Mouse (Mus musculus) heart, embryonic 11.5 days (tissue): ENCODE data around the gene Kctd12. TPM values are rescaled to one million over a fixed set of nuclear protein-coding genes. Genes with fewer than 3 reads are reported as not detected.

Experiments
- ATAC-seq: fragments of 200-750 bp; cut with Nextera tagmentation; replicated peaks from 2 replicates; pipeline ENCODE4 v1.8.0; 2017; ENCODE audit warnings: moderate library complexity; ENCODE audit not compliant: insufficient number of reproducible peaks, low FRiP score, low TSS enrichment
- H3K27ac ChIP-seq: fragments of 300-500 bp; sonication (generic); 2 replicates; pipeline ENCODE4 v1.5.1; 2014; ENCODE audit warnings: mild to moderate bottlenecking, low read depth, low read length
- H3K27me3 ChIP-seq: fragments of 300-500 bp; sonication (generic); 2 replicates; pipeline ENCODE4 v1.6.1; 2014; ENCODE audit warnings: mild to moderate bottlenecking, low read length, mixed read lengths; ENCODE audit not compliant: control insufficient read depth, insufficient read depth
- H3K36me3 ChIP-seq: fragments of 300-500 bp; sonication (generic); 2 replicates; pipeline ENCODE4 v1.6.1; 2014; ENCODE audit warnings: mild to moderate bottlenecking, low read length, moderate library complexity, mixed read lengths; ENCODE audit not compliant: control insufficient read depth, insufficient read depth
- H3K4me1 ChIP-seq: fragments of 300-500 bp; sonication (generic); 2 replicates; pipeline ENCODE4 v1.6.1; 2014; ENCODE audit warnings: low read length; ENCODE audit not compliant: control insufficient read depth, insufficient read depth
- H3K4me2 ChIP-seq: fragments of 300-500 bp; sonication (generic); 2 replicates; pipeline ENCODE4 v1.6.1; 2014; ENCODE audit warnings: mild to moderate bottlenecking, moderate library complexity
- H3K4me3 ChIP-seq: fragments of 300-500 bp; sonication (generic); 2 replicates; pipeline ENCODE4 v1.5.1; 2014; ENCODE audit warnings: low read depth, low read length
- H3K9ac ChIP-seq: fragments of 300-500 bp; sonication (generic); 2 replicates; pipeline ENCODE4 v1.6.1; 2014; ENCODE audit warnings: mild to moderate bottlenecking, low read depth, low read length, moderate library complexity
- H3K9me3 ChIP-seq: fragments of 300-500 bp; sonication (generic); replicated peaks from 2 replicates; pipeline ENCODE4 v1.6.1; 2016; ENCODE audit warnings: low read length; ENCODE audit not compliant: control insufficient read depth
- WGBS: fragments of 180-500 bp; shearing (Covaris S2); extraction: QIAGEN DNeasy Blood & Tissue Kit; methylation state at CpG from one replicate; pipeline ENCODE4 v1.1.7; 2014; ENCODE audit not compliant: insufficient replicate concordance; 5-methylcytosine and 5-hydroxymethylcytosine counted together
- polyA plus RNA-seq: library from polyadenylated mRNA; unstranded; fragments of >200 nt; fragmentation: Nextera tagmentation; extraction: Ambion mirVana; gene quantifications from 2 replicates; pipeline ENCODE4 v1.2.1, GENCODE M21; 2014

Gene Kctd12
- polyA plus RNA-seq, 1 experiment from 2014 or later: 5.6 TPM

DNA sequence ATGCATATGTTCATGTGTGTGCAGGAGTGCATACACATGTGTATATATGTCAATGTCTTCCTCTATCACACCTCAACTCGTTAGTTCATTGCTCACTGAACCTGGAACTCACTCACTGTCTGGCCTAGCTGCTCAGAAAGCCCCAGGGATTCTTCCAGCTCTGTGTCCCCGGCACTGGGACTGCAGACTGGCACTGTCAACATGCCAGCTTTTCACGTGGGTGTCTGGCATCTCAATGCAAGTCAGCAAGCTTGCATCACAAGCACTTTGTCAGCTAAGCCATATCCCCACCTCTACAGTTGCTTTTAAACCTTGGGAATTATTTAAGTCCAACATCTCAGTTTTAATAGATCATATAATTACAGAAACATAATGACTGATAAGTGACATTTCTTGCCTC lies 8.3 kb upstream of the Kctd12 start:
- Histone ChIP-seq H3K36me3 (no peaks in the 10 kb centered on the region), H3K4me2 (no peak overlapping the region), H3K27ac (no peak overlapping the region), H3K9me3 (no peaks in the 10 kb centered on the region), H3K27me3 (no peaks in the 10 kb centered on the region), H3K9ac (no peak overlapping the region), H3K4me3 (no peak overlapping the region), H3K4me1 (no peaks in the 10 kb centered on the region)
- WGBS: 63% methylated on average over 3 of the region's 3 CpGs
- ATAC-seq: no peak

DNA sequence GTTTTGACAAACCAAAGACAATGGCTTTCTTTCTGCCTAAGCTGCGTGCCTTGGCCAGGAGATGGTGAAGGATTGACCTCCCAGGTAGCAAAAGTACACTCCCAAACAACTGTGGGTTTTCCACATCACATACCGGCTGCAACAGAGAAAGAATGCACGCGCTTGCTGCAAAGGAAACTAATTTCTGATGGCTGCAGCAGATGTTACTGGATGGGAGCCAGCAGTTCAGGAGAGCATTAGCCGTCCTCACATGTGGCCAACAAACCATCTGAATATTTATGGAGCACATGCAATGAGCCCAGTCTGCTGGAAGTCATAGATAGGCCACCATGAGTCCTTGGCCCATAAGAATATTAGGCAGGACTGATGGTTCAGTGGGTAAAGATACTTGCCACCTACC lies 7.4 kb upstream of the Kctd12 start:
- no peak overlapping the region for H3K9ac ChIP-seq
- no peak for ATAC-seq
- no peak overlapping the region for H3K4me3 ChIP-seq
- WGBS: 65% methylated on average over 5 of the region's 5 CpGs
- H3K4me1 ChIP-seq: no peaks in the 10 kb centered on the region
- no peaks in the 10 kb centered on the region for H3K36me3 ChIP-seq
- H3K27me3 ChIP-seq: no peaks in the 10 kb centered on the region
- no peaks in the 10 kb centered on the region for H3K9me3 ChIP-seq
- no peak overlapping the region for H3K27ac ChIP-seq
- no peak overlapping the region for H3K4me2 ChIP-seq

DNA sequence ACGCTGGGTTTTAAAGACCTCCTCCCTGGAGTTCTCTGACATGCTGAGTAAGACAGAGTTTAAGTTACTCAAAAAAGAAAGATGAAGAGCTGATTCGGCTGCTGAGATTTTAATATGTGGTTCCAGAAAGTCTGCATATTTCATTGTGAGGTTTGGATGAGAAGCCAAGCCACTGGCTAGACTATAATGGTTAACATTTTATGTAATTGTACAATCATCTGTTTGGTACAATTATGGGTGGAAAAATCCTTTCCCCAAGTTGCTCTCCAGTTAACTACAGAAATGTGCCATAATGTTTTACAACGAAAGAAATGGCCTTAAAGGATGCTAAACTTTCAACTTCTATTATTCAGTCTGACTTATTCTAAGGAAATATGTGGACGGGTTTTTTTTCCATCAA lies 6.8 kb upstream of the Kctd12 start:
- no peak overlapping the region for H3K4me2 ChIP-seq
- H3K36me3 ChIP-seq: no peaks in the 10 kb centered on the region
- no peaks in the 10 kb centered on the region for H3K9me3 ChIP-seq
- 61% methylated on average over 4 of the region's 4 CpGs for WGBS
- H3K9ac ChIP-seq: no peak overlapping the region
- H3K4me3 ChIP-seq: no peak overlapping the region
- H3K4me1 ChIP-seq: no peaks in the 10 kb centered on the region
- ATAC-seq: no peak
- no peak overlapping the region for H3K27ac ChIP-seq
- no peaks in the 10 kb centered on the region for H3K27me3 ChIP-seq

DNA sequence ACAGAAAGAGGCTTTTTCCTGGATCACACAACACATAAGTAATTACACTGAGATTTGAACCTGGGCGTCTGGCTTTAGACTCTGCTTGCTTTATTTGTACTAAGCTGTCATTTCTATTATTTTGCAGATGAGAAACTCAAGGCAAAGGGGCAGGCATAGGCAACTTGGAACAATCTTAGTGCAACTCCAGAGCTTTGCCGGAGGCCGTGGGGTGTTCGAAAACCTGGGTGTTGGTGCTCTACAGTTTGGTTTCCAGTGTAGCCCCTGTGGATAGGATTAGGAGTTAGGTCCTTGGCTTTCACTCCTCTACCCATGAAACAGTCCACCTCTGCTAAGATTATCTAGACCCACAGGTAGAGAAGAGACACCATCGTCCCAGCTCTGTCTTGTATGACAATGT lies 5.2 kb upstream of the Kctd12 start:
- ATAC-seq: no peak
- WGBS: 88% methylated on average over 5 of the region's 5 CpGs

DNA sequence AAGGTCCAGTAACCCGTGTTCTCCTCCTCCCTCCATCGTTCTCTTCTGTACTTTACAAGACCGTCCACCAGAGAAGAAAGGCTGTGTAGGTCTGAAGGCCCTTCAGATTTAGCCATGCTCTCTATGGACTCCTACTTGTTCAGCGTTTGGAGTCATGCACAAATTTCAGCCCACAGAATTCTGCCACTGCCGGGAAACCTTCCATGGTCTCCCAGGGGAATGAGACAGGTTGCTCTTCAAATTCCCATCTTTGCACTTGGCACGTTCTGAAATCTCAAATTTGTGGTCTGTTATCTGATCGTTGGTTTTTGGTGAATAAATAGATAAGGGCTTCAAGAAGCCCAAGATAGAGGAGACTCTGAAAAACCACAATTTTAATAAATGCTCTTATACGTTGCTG lies 1.2 kb upstream of the Kctd12 start:
- 70% methylated on average over 8 of the region's 8 CpGs for WGBS
- H3K4me2 ChIP-seq: peak overlapping the region; percentile 97
- H3K9me3 ChIP-seq: no peaks in the 10 kb centered on the region
- ATAC-seq: no peak
- 0 out of 2 replicates have a peak overlapping the region, but pooled peaks have one; percentile 67 for H3K4me3 ChIP-seq
- H3K4me1 ChIP-seq: no peaks in the 10 kb centered on the region; the same call in 1 of the 2 replicates
- no peak overlapping the region for H3K9ac ChIP-seq
- no peaks in the 10 kb centered on the region for H3K27me3 ChIP-seq
- H3K36me3 ChIP-seq: no peaks in the 10 kb centered on the region
- no peak overlapping the region for H3K27ac ChIP-seq

More for the DNA sequence above, 5.2 kb upstream of the Kctd12 start:
- H3K36me3 ChIP-seq: no peaks in the 10 kb centered on the region
- H3K27ac ChIP-seq: no peak overlapping the region
- no peaks in the 10 kb centered on the region for H3K9me3 ChIP-seq
- no peaks in the 10 kb centered on the region for H3K27me3 ChIP-seq
- no peak overlapping the region for H3K9ac ChIP-seq
- H3K4me1 ChIP-seq: no peaks in the 10 kb centered on the region
- H3K4me2 ChIP-seq: no peak overlapping the region
- no peak overlapping the region for H3K4me3 ChIP-seq

DNA sequence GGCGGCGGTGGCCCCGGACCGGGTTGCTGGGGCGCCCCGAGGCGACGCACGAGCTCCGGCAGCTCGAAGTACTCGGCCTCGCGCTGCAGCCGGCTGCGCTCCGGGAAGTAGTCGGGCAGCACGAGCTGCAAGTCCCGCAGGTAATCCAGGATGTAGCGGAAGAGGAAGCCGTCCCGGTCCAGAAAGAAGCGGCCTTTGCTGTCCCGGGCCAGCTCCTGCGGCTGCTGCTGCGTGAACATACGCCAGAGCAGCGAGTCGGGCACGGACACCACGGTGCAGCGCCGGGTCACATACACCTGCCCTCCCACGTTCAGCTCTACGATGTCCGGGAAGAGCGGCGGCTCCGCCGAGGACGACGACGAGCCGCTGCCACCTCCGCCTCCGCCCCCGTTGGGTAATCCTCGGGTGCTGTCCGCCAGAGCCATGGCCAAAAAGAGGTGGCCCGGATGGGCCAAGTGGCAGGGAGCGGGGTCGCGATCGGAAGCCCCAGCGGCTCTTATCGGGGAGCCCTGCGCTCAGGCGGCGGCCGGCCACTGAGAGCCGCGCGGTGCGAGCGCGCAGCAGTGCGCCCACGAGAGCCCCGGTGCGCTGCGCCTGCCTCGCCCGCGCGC lies 316 bp downstream of the Kctd12 start:
- peak overlapping the region; percentile 72 for H3K9ac ChIP-seq
- peak overlapping the region; percentile 67 for H3K4me3 ChIP-seq
- H3K4me1 ChIP-seq: no peaks in the 10 kb centered on the region; the same call in 1 of the 2 replicates
- H3K36me3 ChIP-seq: no peaks in the 10 kb centered on the region
- H3K27me3 ChIP-seq: no peaks in the 10 kb centered on the region
- H3K4me2 ChIP-seq: peak overlapping the region; percentile 97
- under 1% methylated on average over 67 of the region's 76 CpGs for WGBS
- no peaks in the 10 kb centered on the region for H3K9me3 ChIP-seq
- peak overlapping the region; percentile 94 for H3K27ac ChIP-seq
- peak; percentile 24 for ATAC-seq

DNA sequence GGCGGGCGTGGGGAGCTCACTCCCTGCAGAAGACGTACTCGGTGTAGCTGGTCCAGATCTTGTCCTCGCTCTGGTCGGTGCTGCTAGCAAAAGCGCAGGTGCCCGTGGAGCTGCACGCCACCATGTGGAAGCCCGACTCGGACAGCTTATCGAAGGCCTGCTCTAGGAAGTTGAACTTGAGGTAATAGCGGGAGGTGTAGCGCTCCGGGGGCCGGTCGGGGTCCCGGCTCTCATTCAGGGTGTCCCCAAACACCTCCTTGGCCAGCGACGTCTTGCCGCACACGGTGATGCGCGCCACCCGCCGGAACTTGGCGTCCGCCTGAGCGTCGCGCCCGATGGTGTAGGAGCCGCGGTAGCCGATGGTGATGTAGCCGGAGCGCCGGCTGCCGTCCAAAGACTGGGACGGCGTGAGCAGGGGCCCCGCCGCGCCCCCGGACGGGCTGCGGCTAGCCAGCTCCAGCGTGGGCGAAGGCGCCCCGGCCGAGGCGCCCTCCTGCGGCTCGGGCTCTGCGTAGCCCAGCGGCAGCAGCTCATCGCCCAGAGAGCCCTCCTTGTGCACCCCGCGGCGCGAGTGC lies 909 bp downstream of the Kctd12 start:
- Histone ChIP-seq H3K4me2 (peak overlapping the region; percentile 97), H3K27me3 (no peaks in the 10 kb centered on the region), H3K9me3 (no peaks in the 10 kb centered on the region), H3K36me3 (no peaks in the 10 kb centered on the region), H3K4me1 (no peaks in the 10 kb centered on the region; the same call in 1 of the 2 replicates), H3K9ac (peak overlapping the region; percentile 72), H3K27ac (peak overlapping the region; percentile 94; the same call in 1 of the 2 replicates), H3K4me3 (peak overlapping the region; percentile 67)
- WGBS: under 1% methylated on average over 60 of the region's 62 CpGs
- peak; percentile 29 for ATAC-seq

DNA sequence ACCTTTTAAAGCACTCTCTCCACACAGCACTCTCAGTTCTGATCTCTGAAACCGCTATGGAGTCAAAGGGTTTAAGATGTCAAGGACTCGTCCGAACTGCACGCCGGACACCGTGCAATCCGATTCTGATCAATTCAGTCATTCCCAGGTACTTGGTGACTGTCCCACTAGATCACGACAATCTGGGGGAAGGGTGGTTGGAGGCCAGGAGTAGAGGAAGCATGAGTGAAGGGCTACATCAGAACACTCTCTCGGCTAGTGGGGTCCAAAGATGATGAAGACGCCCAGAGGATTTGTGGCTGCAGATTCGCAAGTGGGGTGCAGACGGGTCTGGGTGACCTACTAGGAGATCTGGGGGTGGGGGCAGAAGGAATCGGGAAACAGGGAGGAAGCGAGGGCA lies 1.5 kb downstream of the Kctd12 start:
- 14% methylated on average over 14 of the region's 14 CpGs for WGBS
- Histone ChIP-seq H3K4me3 (peak overlapping the region; percentile 67), H3K4me1 (no peaks in the 10 kb centered on the region; the same call in 1 of the 2 replicates), H3K9ac (peak overlapping the region; percentile 72), H3K27me3 (no peaks in the 10 kb centered on the region), H3K9me3 (no peaks in the 10 kb centered on the region), H3K27ac (no peak overlapping the region), H3K36me3 (no peaks in the 10 kb centered on the region), H3K4me2 (peak overlapping the region; percentile 97)
- ATAC-seq: no peak

DNA sequence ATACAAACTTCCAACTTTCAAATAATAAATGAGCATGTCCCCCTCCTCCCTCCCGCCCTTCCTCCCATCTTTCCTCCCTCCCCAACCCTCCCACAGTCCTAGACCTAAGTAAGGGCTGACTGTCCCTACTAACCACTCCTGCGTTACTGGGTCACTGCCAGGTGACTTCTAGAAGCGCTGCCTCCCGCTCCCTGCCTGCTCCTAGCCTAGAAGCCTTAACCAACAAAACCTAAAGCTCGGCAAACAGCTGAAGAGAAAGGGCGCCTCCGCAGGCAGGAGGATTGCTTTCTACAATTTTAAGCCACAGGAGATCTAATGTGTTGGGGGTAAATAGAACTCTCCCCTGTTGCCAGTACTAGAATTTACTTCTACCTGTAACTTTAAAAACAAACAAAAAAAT lies 2.0 kb downstream of the Kctd12 start:
- ATAC-seq: no peak
- 19% methylated on average over 7 of the region's 7 CpGs for WGBS
- no peak overlapping the region for H3K27ac ChIP-seq

More for the DNA sequence above, 2.0 kb downstream of the Kctd12 start:
- H3K9ac ChIP-seq: peak overlapping the region; percentile 46; the same call in 1 of the 2 replicates
- H3K4me3 ChIP-seq: peak overlapping the region; percentile 67
- no peaks in the 10 kb centered on the region for H3K27me3 ChIP-seq
- peak overlapping the region; percentile 97 for H3K4me2 ChIP-seq
- no peaks in the 10 kb centered on the region for H3K36me3 ChIP-seq
- no peaks in the 10 kb centered on the region for H3K9me3 ChIP-seq
- no peaks in the 10 kb centered on the region; the same call in 1 of the 2 replicates for H3K4me1 ChIP-seq
